Comparison of ENCODE assay signal across 8 mouse cellular contexts in genomic region chr17:34894801-34895530, GRCm38 (mm10). TPM values are rescaled to one million over a fixed set of nuclear protein-coding genes. Genes with fewer than 3 reads are reported as not detected.
DNase-seq lines count a peak whose midpoint lies in the region; ATAC-seq and TF ChIP-seq lines count a peak whose summit lies in the region.
"Had no signal": no experiment of that assay in that cellular context is flagged by ENCODE, and none has a peak within 500 bp of the region (broad histone marks: within the 10 kb centered on the region; RNA-seq: fewer than 3 reads in every experiment).

No protein-coding gene starts in this region.

- no peak for TF ChIP-seq POLR2A in bone marrow macrophage, adult 2 months (IDR thresholded peaks at IDR 0.05; ENCODE audit: borderline replicate concordance, low read depth, low read length)

- H3K4me3 ChIP-seq in G1E (ENCODE audit: low read depth, low read length) = peak overlapping the region; percentile 81
- H3K4me3 ChIP-seq in bone marrow macrophage, adult 2 months (ENCODE audit: insufficient read depth, low read length) = peak overlapping the region; percentile 69
- H3K4me3 ChIP-seq in forebrain, embryonic 13.5 days = peak overlapping the region; percentile 79
- peak overlapping the region; percentile 71 for H3K4me3 ChIP-seq in hindbrain, embryonic 11.5 days (ENCODE audit: low read depth, low read length)
- peak overlapping the region; percentile 82 for H3K4me3 ChIP-seq in stomach, embryonic 14.5 days (ENCODE audit: low read depth, low read length)

- peak overlapping the region; percentile 55 for H3K27ac ChIP-seq in bone marrow macrophage, adult 2 months (ENCODE audit: insufficient read depth, low read depth, low read length)
- H3K27ac ChIP-seq in forebrain, embryonic 13.5 days = peak overlapping the region; percentile 91
- peak overlapping the region; percentile 87 for H3K27ac ChIP-seq in hindbrain, embryonic 11.5 days (ENCODE audit: low read depth, low read length)
- peak overlapping the region; percentile 92 for H3K27ac ChIP-seq in stomach, embryonic 14.5 days (ENCODE audit: low read length)

- 6% methylated on average over 44 of the region's 51 CpGs for WGBS in forebrain, embryonic 13.5 days
- WGBS in hindbrain, embryonic 11.5 days = 9% methylated on average over 43 of the region's 51 CpGs
- 7% methylated on average over 38 of the region's 51 CpGs for WGBS in stomach, embryonic 14.5 days

- H3K4me2 ChIP-seq in forebrain, embryonic 13.5 days = peak overlapping the region; percentile 82
- H3K4me2 ChIP-seq in hindbrain, embryonic 11.5 days (replicated peaks; ENCODE audit: low read depth, low read length) = peak overlapping the region; percentile 91
- H3K4me2 ChIP-seq in stomach, embryonic 14.5 days (replicated peaks; ENCODE audit: low read depth, low read length) = peak overlapping the region; percentile 84

- H3K4me1 ChIP-seq in G1E (ENCODE audit: insufficient read depth, low read depth, low read length) = peaks cover 57% of the 10 kb centered on the region
- H3K4me1 ChIP-seq in bone marrow macrophage, adult 2 months (ENCODE audit: control insufficient read depth, insufficient read depth, low read length) = peaks cover 9% of the 10 kb centered on the region
- peaks cover 42% of the 10 kb centered on the region for H3K4me1 ChIP-seq in forebrain, embryonic 13.5 days
- H3K4me1 ChIP-seq in hindbrain, embryonic 11.5 days (replicated peaks; ENCODE audit: control insufficient read depth, insufficient read depth, low read length) = peaks cover 10% of the 10 kb centered on the region
- peaks cover 22% of the 10 kb centered on the region for H3K4me1 ChIP-seq in stomach, embryonic 14.5 days (ENCODE audit: control insufficient read depth, insufficient read depth, low read length)

- H3K27me3 ChIP-seq in G1E (ENCODE audit: insufficient read depth, low read length) = no peaks in the 10 kb centered on the region
- H3K27me3 ChIP-seq in forebrain, embryonic 13.5 days = no peaks in the 10 kb centered on the region
- H3K27me3 ChIP-seq in hindbrain, embryonic 11.5 days (ENCODE audit: control insufficient read depth, insufficient read depth, low read length) = no peaks in the 10 kb centered on the region
- H3K27me3 ChIP-seq in stomach, embryonic 14.5 days (ENCODE audit: control insufficient read depth, insufficient read depth, low read length) = no peaks in the 10 kb centered on the region

- H3K36me3 ChIP-seq in G1E (replicated peaks) = peaks cover 20% of the 10 kb centered on the region
- peaks cover 12% of the 10 kb centered on the region for H3K36me3 ChIP-seq in forebrain, embryonic 13.5 days (ENCODE audit: poor library complexity, severe bottlenecking)
- peaks cover 6% of the 10 kb centered on the region for H3K36me3 ChIP-seq in hindbrain, embryonic 11.5 days (ENCODE audit: control insufficient read depth, insufficient read depth, low read length)
- no peaks in the 10 kb centered on the region; the same call in 1 of the 2 replicates for H3K36me3 ChIP-seq in stomach, embryonic 14.5 days (ENCODE audit: control insufficient read depth, insufficient read depth, low read length)

- no peaks in the 10 kb centered on the region; the same call in 1 of the 2 replicates for H3K9me3 ChIP-seq in G1E (replicated peaks)
- H3K9me3 ChIP-seq in forebrain, embryonic 13.5 days (replicated peaks) = no peaks in the 10 kb centered on the region
- no peaks in the 10 kb centered on the region for H3K9me3 ChIP-seq in hindbrain, embryonic 11.5 days (ENCODE audit: control insufficient read depth, low read length)
- no peaks in the 10 kb centered on the region for H3K9me3 ChIP-seq in stomach, embryonic 14.5 days (ENCODE audit: control insufficient read depth, low read depth, low read length)

- TF ChIP-seq CTCF in G1E (IDR thresholded peaks at IDR 0.05; ENCODE audit: low read depth, low read length) = no peak
- no peak for TF ChIP-seq CTCF in bone marrow macrophage, adult 2 months (IDR thresholded peaks at IDR 0.05; ENCODE audit: low read depth, low read length)

- peak overlapping the region; percentile 96 for H3K9ac ChIP-seq in forebrain, embryonic 13.5 days
- peak overlapping the region; percentile 84 for H3K9ac ChIP-seq in hindbrain, embryonic 11.5 days (ENCODE audit: low read depth, low read length)
- H3K9ac ChIP-seq in stomach, embryonic 14.5 days (replicated peaks; ENCODE audit: low read depth, low read length) = peak overlapping the region; percentile 87

- ATAC-seq in G1E (ENCODE audit: extremely low read depth, insufficient number of reproducible peaks, low FRiP score, poor library complexity, severe bottlenecking) = no peak
- peak; percentile 34 for ATAC-seq in forebrain, embryonic 13.5 days
- ATAC-seq in hindbrain, embryonic 11.5 days (ENCODE audit: low FRiP score) = peak; percentile 21
- ATAC-seq in stomach, embryonic 14.5 days (ENCODE audit: insufficient number of reproducible peaks, insufficient read depth, low FRiP score, low read depth) = peak; percentile 5; the same call in 1 of the 2 replicates

- no peak for DNase-seq in G1E (ENCODE audit: low spot score)
- DNase-seq in hindbrain, embryonic 11.5 days (ENCODE audit: low spot score) = peak; percentile 53
- DNase-seq in left cerebral cortex, adult 11 months (ENCODE audit: low spot score) = peak; percentile 63
- DNase-seq in lung, postnatal 36 days = peak; percentile 45

RNA-seq across cellular contexts. Expression of gene C2, which starts 3.1 kb away (rescaled TPM):
- 22.2 and 25.9 TPM in 2 replicates for total RNA-seq in G1E (2014; fragmentation: Nextera tagmentation)
- total RNA-seq in G1E (2017) = 1.4 and 2.5 TPM in 2 replicates
- polyA plus RNA-seq in G1E (2012) = 1.2 and 2.3 TPM in 2 replicates
- polyA plus RNA-seq in bone marrow macrophage, adult 2 months (2012; ENCODE audit: insufficient read depth, insufficient read length, missing spikeins) = not detected in 2 replicates
- 0.74 and 1.4 TPM in 2 replicates for polyA plus RNA-seq in forebrain, embryonic 13.5 days (2015; fragmentation: Nextera tagmentation; extraction: Ambion mirVana)
- polyA plus RNA-seq in hindbrain, embryonic 11.5 days (2014; fragmentation: Nextera tagmentation; extraction: Ambion mirVana) = 0.64 and 1.2 TPM in 2 replicates
- 2.8 TPM in 2 replicates for polyA plus RNA-seq in stomach, embryonic 14.5 days (2014; fragmentation: Nextera tagmentation; extraction: Ambion mirVana)

RNA-seq across cellular contexts. Expression of gene Ehmt2, which starts 3.3 kb away (rescaled TPM):
- total RNA-seq in G1E (2014; fragmentation: Nextera tagmentation) (123 and 126 TPM in 2 replicates), G1E (2017) (94.4 and 108 TPM in 2 replicates)
- polyA plus RNA-seq in G1E (2012) = 346 and 451 TPM in 2 replicates
- 145 and 150 TPM in 2 replicates for polyA plus RNA-seq in bone marrow macrophage, adult 2 months (2012; ENCODE audit: insufficient read depth, insufficient read length, missing spikeins)
- polyA plus RNA-seq in forebrain, embryonic 13.5 days (2015; fragmentation: Nextera tagmentation; extraction: Ambion mirVana) = 97.9 and 107 TPM in 2 replicates
- polyA plus RNA-seq in hindbrain, embryonic 11.5 days (2014; fragmentation: Nextera tagmentation; extraction: Ambion mirVana) = 57.4 and 70.1 TPM in 2 replicates
- 69.4 and 79.4 TPM in 2 replicates for polyA plus RNA-seq in stomach, embryonic 14.5 days (2014; fragmentation: Nextera tagmentation; extraction: Ambion mirVana)

RNA-seq across cellular contexts. Expression of gene Gm20547, which starts 13.1 kb away (rescaled TPM):
- total RNA-seq in G1E (2014; fragmentation: Nextera tagmentation) (not detected in 2 replicates), G1E (2017) (not detected in 2 replicates)
- polyA plus RNA-seq in G1E (2012) = not detected in 2 replicates
- polyA plus RNA-seq in bone marrow macrophage, adult 2 months (2012; ENCODE audit: insufficient read depth, insufficient read length, missing spikeins) = 0.27 TPM in 1 of 2 replicates, not detected in the other
- not detected in 2 replicates for polyA plus RNA-seq in forebrain, embryonic 13.5 days (2015; fragmentation: Nextera tagmentation; extraction: Ambion mirVana)
- not detected in 2 replicates for polyA plus RNA-seq in hindbrain, embryonic 11.5 days (2014; fragmentation: Nextera tagmentation; extraction: Ambion mirVana)
- not detected in 2 replicates for polyA plus RNA-seq in stomach, embryonic 14.5 days (2014; fragmentation: Nextera tagmentation; extraction: Ambion mirVana)
- polyA plus RNA-seq: gonadal fat pad, adult 2 months had no signal

RNA-seq across cellular contexts. Expression of gene Zbtb12, which starts 15.7 kb away (rescaled TPM):
- total RNA-seq in G1E (2014; fragmentation: Nextera tagmentation) (5.4 and 6.1 TPM in 2 replicates), G1E (2017) (3.1 and 4.4 TPM in 2 replicates)
- 20.4 and 22.7 TPM in 2 replicates for polyA plus RNA-seq in G1E (2012)
- polyA plus RNA-seq in bone marrow macrophage, adult 2 months (2012; ENCODE audit: insufficient read depth, insufficient read length, missing spikeins) = 4.0 and 4.6 TPM in 2 replicates
- 7.8 and 9.7 TPM in 2 replicates for polyA plus RNA-seq in forebrain, embryonic 13.5 days (2015; fragmentation: Nextera tagmentation; extraction: Ambion mirVana)
- polyA plus RNA-seq in hindbrain, embryonic 11.5 days (2014; fragmentation: Nextera tagmentation; extraction: Ambion mirVana) = 2.9 and 3.2 TPM in 2 replicates
- 0.87 and 1.2 TPM in 2 replicates for polyA plus RNA-seq in stomach, embryonic 14.5 days (2014; fragmentation: Nextera tagmentation; extraction: Ambion mirVana)

RNA-seq across cellular contexts. Expression of gene Slc44a4, which starts 19.3 kb away (rescaled TPM):
- total RNA-seq in G1E (2014; fragmentation: Nextera tagmentation) (not detected in 2 replicates), G1E (2017) (0.06 TPM in 1 of 2 replicates, not detected in the other)
- polyA plus RNA-seq in G1E (2012) = not detected in 2 replicates
- not detected in 2 replicates for polyA plus RNA-seq in bone marrow macrophage, adult 2 months (2012; ENCODE audit: insufficient read depth, insufficient read length, missing spikeins)
- not detected in 2 replicates for polyA plus RNA-seq in forebrain, embryonic 13.5 days (2015; fragmentation: Nextera tagmentation; extraction: Ambion mirVana)
- 0.12 and 0.29 TPM in 2 replicates for polyA plus RNA-seq in hindbrain, embryonic 11.5 days (2014; fragmentation: Nextera tagmentation; extraction: Ambion mirVana)
- 5.3 and 6.4 TPM in 2 replicates for polyA plus RNA-seq in stomach, embryonic 14.5 days (2014; fragmentation: Nextera tagmentation; extraction: Ambion mirVana)
